Mouse (Mus musculus) T-helper 2 cell (primary cell): ENCODE measurements around the gene Mrps17.
"Not testable (repeated sequence)": the region's sequence is repeated elsewhere in the genome, so short reads cannot be mapped to it uniquely, and the experiment has no call there.

Experiments
- in situ Hi-C: fragments of 300-600 bp; cut with MboI, MseI; formaldehyde crosslinking; loops from one replicate; pipeline ENCODE4 v1.15.1; 2025; ENCODE audit warnings: high pct_unique_total_duplicates

The Mrps17 gene

DNA sequence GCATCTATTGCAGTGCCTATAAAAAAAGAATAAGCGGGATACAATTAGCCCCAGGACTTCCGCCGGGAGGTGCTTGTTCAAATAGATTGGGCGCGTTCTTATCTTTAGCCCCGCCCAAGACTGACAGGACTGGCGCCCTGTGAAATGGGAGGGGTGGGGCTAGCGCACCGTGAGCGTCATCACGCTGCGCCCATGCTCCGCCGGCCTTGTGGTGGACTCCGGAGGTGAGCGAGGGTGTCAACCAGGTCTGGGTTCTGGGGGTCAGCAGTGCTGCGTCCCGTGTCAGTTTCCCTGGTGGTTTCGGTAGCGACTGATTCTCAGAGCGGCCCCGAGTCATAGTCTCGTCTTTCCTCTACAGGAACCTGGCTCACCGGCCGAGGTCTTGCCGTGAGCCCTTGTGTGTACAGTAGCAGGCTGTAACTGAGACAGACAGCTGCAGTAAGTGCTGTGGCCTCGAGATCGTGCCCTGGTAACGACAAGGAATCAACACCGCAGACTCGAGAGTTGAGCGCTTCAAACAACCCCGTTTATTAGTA is at the start of gene Mrps17:
Gene Mrps17, plus strand, starts transcription at position 172 of the 536 bp plus-strand sequence.
- in situ Hi-C loops = no loop called here

GRCm38 (mm10) chr5:129666271-129666909 is 48.9 kb upstream of the Mrps17 start:
- in situ Hi-C loops = no loop called here

DNA sequence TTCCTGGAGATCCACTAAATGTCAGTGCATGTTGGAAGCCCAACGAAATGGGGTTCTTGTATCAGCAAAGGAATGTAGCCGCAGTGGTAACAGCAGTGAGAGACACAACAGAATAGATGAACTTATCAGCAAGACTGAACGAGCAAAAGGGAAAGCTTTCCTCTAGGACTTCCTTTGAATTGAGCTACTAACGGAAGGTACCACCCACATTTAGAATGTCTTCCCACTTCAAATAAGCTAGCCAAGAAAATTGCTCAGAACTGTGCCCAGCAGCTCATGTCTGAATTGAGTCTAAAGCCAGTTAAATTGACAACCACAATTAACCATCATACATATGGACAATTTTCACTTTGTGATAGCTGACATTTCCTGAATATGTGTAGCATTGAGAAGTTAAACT is 47.4 kb upstream of the Mrps17 start:
- in situ Hi-C loops = no loop called here

- in situ Hi-C loops = no loop called here
Observed at GRCm38 (mm10) chr5:129669453-129670035, 45.8 kb upstream of the Mrps17 start.

- in situ Hi-C loops = no loop called here
Observed at GRCm38 (mm10) chr5:129670036-129670458, 45.2 kb upstream of the Mrps17 start, which contains the start of gene Zfp11. Zfp11 (minus strand) TSS chr5:129670099.

- in situ Hi-C loops = not testable (repeated sequence)
Observed at GRCm38 (mm10) chr5:129685141-129685540, 30.2 kb upstream of the Mrps17 start.

DNA sequence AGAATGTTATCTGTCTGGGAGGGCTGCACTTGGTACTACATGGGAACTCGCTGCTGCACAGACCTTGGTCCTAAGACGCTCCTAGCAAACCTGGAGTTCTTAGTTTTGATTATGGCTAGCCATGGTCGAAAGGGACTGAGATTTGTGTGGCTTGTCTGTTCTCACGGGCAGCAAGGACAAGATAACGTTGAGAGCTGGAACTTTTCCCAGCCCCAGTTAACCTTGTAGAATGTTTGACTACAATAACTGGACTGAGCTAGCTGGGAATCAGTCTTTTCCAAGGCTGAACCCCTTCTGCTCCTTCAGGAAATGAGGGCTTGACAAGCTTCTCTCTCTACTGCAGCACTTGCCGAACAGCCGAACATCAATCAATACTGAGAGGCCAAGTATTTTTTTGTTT is 27.7 kb upstream of the Mrps17 start:
- in situ Hi-C loops = no loop called here

- in situ Hi-C loops = no loop called here
Observed at GRCm38 (mm10) chr5:129690528-129690927, 24.8 kb upstream of the Mrps17 start.

DNA sequence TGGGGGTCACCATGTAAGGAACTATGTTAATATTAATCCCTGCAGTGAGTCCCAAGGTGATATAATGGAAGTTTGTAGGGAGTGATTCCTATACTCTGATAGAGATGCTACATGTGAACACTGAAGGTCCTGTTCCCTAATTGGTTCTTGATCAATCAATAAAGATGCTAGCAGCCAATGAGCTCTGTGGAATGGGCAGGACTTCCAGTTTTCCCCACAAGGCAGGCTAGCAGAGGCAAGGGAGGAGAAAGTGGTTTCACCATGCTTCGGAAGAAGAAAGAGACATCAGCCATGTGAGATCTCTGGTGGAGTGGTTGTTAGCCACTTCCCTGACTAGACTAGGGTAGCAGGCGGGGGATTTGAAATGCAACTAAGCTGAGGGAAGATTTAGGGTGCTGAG is 14.8 kb upstream of the Mrps17 start:
- in situ Hi-C loops = no loop called here

DNA sequence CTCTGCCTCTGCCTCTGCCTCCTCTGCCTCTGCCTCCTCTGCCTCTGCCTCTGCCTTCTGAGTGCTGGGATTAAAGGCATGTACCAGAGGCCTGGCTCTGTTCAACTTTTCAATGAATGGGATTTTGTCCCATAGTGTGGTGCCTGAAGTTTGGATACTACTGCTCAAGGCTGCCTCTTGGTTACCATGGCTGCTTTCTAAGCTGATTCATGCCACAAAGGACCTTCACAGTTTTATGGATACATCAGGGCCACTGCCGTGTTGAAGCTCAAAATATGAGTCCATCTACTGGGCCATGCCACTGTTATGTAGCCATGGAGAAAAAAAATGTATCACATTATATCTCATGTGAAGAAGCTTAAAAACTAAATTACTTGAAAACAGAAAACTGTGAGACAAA is 13.6 kb upstream of the Mrps17 start:
- in situ Hi-C loops = no loop called here

DNA sequence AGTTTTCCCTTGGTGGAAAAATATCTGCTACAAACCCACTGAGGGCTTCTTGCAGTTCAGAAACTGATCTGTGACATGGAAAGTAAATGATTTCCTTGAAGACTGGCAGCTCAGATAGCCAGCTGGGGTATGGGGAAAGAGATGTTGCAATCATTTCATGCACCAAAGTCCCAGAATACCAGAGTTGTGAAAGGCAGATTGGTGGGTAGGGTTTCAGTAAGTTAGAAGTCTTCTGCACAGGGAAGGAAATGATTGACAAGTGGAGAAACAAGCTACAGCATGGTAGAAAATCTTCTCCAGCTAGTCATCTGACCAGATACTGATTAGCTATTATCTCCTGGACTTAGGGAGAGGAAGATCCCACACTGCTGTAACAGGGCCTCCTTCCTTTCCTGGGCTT is 11.9 kb upstream of the Mrps17 start:
- in situ Hi-C loops = no loop called here

GRCm38 (mm10) chr5:129708412-129708811 is 6.9 kb upstream of the Mrps17 start, which contains the start of gene Sept14:
Sept14 (minus strand) TSS chr5:129708512.
- in situ Hi-C loops = no loop called here

DNA sequence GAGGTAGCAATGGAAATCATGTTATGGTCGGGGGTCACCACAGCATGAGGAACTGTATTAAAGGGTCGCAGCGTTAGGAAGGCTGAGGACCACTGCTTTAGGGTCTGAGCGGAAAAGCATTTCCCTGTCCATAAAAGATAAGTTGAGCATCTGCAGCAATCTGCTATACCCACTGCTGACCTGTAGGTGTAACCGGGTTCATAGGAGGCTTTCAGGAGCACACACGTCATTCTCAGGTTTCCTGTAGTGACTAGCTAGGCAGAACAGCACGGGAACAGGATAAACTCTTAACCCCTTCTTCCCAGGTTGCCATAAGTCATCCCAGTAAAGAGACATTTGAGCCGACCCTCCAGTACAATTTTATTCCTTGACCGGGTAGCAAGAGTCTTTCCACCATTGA is 1.7 kb downstream of the Mrps17 start:
- in situ Hi-C loops = no loop called here

DNA sequence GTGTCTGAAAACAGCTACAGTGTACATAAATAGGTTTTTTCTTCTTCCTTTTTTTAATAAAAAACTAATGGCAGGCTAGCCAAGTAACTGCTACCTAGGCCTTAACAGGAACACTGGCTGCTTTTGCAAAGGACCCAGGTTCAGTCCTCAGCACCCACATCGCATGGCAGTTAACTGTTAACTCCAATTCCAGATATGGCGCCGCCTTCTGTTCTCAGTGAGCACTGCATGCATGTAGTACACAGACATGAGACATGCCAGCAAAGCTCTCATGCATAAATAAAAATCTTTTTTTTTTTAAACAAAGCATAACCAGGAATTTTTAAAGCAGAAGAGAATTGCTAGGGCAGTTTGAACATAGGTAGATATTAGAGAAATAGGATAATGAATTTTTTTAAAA is 4.9 kb downstream of the Mrps17 start:
- in situ Hi-C loops = no loop called here

DNA sequence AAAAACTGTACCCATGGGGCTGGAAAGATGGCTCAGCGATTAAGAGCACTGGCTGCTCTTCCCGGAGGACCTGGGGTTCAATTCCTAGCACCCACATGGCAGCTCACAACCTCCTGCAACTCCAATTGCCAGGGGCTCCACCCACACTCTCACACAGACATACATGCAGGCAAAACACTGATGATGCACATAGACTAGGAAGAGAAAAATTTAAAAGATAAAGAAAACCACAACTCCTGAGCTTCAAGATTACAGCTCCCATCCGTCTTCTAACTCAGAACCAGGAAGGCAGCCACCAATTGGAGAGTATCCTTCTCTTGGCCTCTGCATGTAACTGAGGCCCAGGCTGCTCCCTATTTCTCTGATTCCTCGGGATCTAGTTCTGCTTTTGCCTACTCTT is 9.0 kb downstream of the Mrps17 start:
- in situ Hi-C loops = no loop called here

- in situ Hi-C loops = loop anchor here (25.0 kb wide), 1 partner anchor 487 kb away; the partner anchor contains the start of gene Tmem248
Observed at GRCm38 (mm10) chr5:129724834-129725773, 9.8 kb downstream of the Mrps17 start, which contains the start of gene Nipsnap2. Nipsnap2 (plus strand) TSS chr5:129725063.

- in situ Hi-C loops = loop anchor here (25.0 kb wide), 1 partner anchor 486 kb away; the partner anchor contains the start of gene Tmem248
Observed at GRCm38 (mm10) chr5:129725774-129726392, 10.6 kb downstream of the Mrps17 start.

DNA sequence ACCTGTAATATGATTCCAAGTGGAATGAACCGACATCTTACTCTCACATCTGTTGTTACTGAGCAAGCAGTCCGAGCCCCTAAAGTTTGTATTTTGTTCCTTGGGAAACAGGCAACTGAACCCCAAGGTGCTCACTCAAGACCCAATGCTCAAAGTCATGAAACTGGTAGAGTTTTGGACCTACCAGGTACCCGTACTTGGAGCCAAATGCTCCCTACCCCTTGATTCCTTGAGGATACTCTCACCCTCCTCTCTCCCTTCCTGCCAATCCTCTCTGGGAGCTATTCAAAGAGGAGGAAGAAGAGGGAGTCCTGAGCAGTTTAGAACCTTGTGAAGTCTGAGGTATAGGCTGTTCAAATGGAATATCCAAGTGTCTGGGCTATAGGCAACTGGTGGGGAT is 11.5 kb downstream of the Mrps17 start:
- in situ Hi-C loops = loop anchor here (25.0 kb wide), 1 partner anchor 486 kb away; the partner anchor contains the start of gene Tmem248

DNA sequence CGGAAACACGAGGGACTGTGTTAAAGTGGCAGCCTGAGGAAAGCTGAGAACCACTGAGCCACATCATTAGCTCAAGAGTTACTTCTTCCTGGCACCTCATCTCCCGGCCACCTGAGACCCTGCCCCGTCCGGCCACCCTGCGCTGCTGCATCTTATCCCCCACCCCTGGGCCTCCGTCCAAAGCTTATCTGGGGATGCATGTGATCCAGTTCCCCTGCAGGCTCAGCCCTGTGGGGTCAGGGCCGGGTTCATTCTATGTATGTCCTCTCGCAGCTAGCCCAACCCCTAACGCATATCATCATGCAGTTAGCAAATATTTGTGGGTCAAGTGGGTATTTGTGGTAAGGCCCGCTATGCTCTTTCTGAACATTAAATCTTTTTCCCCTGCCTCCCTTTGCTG is 14.0 kb downstream of the Mrps17 start:
- in situ Hi-C loops = loop anchor here (25.0 kb wide), 1 partner anchor 483 kb away; the partner anchor contains the start of gene Tmem248

- in situ Hi-C loops = loop anchor here (25.0 kb wide), 1 partner anchor 482 kb away; the partner anchor contains the start of gene Tmem248
Observed at GRCm38 (mm10) chr5:129730344-129730743, 15.0 kb downstream of the Mrps17 start.

- in situ Hi-C loops = loop anchor here (25.0 kb wide), 1 partner anchor 481 kb away; the partner anchor contains the start of gene Tmem248
Observed at GRCm38 (mm10) chr5:129731021-129731420, 15.7 kb downstream of the Mrps17 start.
